Mouse (Mus musculus) midbrain, embryonic 11.5 days (tissue): Measurements from ENCODE around the gene Ppp1r13l. TPM values are rescaled to one million over a fixed set of nuclear protein-coding genes. Genes with fewer than 3 reads are reported as not detected.

Source experiments
- ATAC-seq: fragments of 200-750 bp; cut with Nextera tagmentation; 2 replicates; pipeline ENCODE4 v1.8.0; 2017; ENCODE audit warnings: moderate TSS enrichment, moderate library complexity; ENCODE audit not compliant: low FRiP score
- DNase-seq: peaks from one replicate; pipeline ENCODE4 v3.0.0; 2015; ENCODE audit warnings: low spot score; ENCODE audit errors: missing footprints
- H3K27ac ChIP-seq: fragments of 300-500 bp; sonication (generic); 2 replicates; pipeline ENCODE4 v1.5.1; 2014; ENCODE audit warnings: low read depth, low read length
- H3K27me3 ChIP-seq: fragments of 300-500 bp; sonication (generic); 2 replicates; pipeline ENCODE4 v1.6.1; 2014; ENCODE audit warnings: mild to moderate bottlenecking, low read length, moderate library complexity, mixed read lengths; ENCODE audit not compliant: control insufficient read depth, insufficient read depth
- H3K36me3 ChIP-seq: fragments of 300-500 bp; sonication (generic); 2 replicates; pipeline ENCODE4 v1.6.1; 2014; ENCODE audit warnings: mild to moderate bottlenecking, low read length, moderate library complexity, mixed read lengths; ENCODE audit not compliant: control insufficient read depth, insufficient read depth
- H3K4me1 ChIP-seq: fragments of 300-500 bp; sonication (generic); 2 replicates; pipeline ENCODE4 v1.6.1; 2014; ENCODE audit warnings: low read length; ENCODE audit not compliant: control insufficient read depth, insufficient read depth
- H3K4me2 ChIP-seq: fragments of 300-500 bp; sonication (generic); 2 replicates; pipeline ENCODE4 v1.6.1; 2014; ENCODE audit warnings: mild to moderate bottlenecking, moderate library complexity
- H3K4me3 ChIP-seq: fragments of 300-500 bp; sonication (generic); 2 replicates; pipeline ENCODE4 v1.5.1; 2014; ENCODE audit warnings: low read depth, low read length
- H3K9ac ChIP-seq: fragments of 300-500 bp; sonication (generic); 2 replicates; pipeline ENCODE4 v1.6.1; 2014; ENCODE audit warnings: low read length
- H3K9me3 ChIP-seq: fragments of 300-500 bp; sonication (generic); 2 replicates; pipeline ENCODE4 v1.6.1; 2016; ENCODE audit warnings: low read length; ENCODE audit not compliant: control insufficient read depth
- WGBS: fragments of 180-500 bp; shearing (Covaris S2); extraction: QIAGEN DNeasy Blood & Tissue Kit; methylation state at CpG from one replicate; pipeline ENCODE4 v1.1.7; 2014; 5-methylcytosine and 5-hydroxymethylcytosine counted together
- polyA plus RNA-seq: library from polyadenylated mRNA; unstranded; fragments of >200 nt; fragmentation: Nextera tagmentation; extraction: Ambion mirVana; gene quantifications from 2 replicates; pipeline ENCODE4 v1.2.1, GENCODE M21; 2014

The Ppp1r13l gene
- polyA plus RNA-seq, 1 experiment from 2014 or later: 3.0 TPM

DNA sequence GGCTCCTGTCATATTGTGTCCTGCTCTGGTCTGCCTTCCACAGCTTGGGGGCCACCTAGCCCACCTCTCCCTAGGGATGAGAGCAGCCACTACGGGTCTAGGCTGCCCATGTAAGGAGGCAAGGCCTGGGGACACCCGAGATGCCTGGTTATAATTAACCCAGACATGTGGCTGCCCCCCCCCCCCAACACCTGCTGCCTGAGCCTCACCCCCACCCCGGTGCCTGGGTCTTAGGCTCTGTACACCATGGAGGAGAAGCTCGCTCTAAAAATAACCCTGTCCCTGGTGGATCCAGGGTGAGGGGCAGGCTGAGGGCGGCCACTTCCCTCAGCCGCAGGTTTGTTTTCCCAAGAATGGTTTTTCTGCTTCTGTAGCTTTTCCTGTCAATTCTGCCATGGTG is 50.2 kb downstream of the Ppp1r13l start:
- Histone ChIP-seq H3K4me1 (0 out of 2 replicates have a peak, but pooled peaks cover 2% of the 10 kb centered on the region), H3K9ac (no peak overlapping the region), H3K4me3 (no peak overlapping the region), H3K9me3 (no peaks in the 10 kb centered on the region), H3K36me3 (no peaks in the 10 kb centered on the region), H3K27ac (no peak overlapping the region), H3K4me2 (no peak overlapping the region), H3K27me3 (peaks cover 5% of the 10 kb centered on the region)
- WGBS: 65% methylated on average over 5 of the region's 6 CpGs
- ATAC-seq (no peak), DNase-seq (no peak)

DNA sequence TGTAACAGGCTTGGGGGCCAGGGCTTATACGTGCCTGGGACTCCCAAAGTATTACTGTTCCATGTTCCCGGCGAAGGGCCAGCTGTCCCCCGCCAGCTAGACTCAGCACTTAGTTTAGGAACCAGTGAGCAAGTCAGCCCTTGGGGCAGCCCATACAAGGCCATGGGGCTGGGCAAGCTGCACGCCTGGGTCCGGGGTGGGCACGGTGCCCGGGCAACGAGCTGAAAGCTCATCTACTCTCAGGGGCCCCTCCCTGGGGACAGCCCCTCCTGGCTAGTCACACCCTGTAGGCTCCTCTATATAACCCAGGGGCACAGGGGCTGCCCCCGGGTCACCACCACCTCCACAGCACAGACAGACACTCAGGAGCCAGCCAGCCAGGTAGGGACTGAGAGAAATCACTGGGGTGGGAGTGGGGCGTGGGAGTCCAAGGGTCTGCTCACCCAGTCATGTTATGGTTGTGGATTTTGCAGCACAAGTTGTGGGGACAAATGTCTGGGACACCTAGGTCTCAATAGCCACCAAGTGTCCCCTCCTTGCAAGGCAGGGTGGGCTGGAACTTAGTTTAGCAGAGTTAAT is 51.3 kb downstream of the Ppp1r13l start:
- ATAC-seq: 0 out of 2 replicates have a peak, but pooled peaks have one; percentile 9
- no peak for DNase-seq
- WGBS: 87% methylated on average over 11 of the region's 11 CpGs
- no peak overlapping the region for H3K4me2 ChIP-seq
- H3K36me3 ChIP-seq: no peaks in the 10 kb centered on the region
- no peak overlapping the region for H3K9ac ChIP-seq
- no peaks in the 10 kb centered on the region for H3K4me1 ChIP-seq
- no peak overlapping the region for H3K27ac ChIP-seq
- no peaks in the 10 kb centered on the region for H3K9me3 ChIP-seq
- H3K4me3 ChIP-seq: no peak overlapping the region
- H3K27me3 ChIP-seq: 0 out of 2 replicates have a peak, but pooled peaks cover 2% of the 10 kb centered on the region

DNA sequence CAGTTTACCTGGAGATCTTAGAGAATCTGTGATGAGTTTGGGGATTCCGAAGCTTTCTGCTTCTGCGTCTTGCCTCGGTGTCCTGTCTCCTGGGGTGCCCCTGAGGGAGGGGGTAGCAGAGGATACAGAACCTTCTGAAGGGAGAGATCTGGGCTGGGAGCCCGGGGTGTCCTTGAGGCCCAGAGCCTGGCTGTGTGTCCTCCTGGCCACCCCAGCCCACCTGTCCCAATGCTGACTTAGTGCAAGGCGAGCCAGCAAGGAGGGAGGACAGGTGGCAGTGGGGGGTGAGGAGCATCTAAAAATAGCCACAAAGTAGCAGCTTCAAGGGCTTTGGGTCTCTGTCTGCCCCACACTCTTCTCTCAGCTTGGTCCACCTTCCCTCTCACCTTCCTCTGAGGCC is 52.2 kb downstream of the Ppp1r13l start:
- ATAC-seq (no peak), DNase-seq (no peak)
- Histone ChIP-seq H3K4me3 (no peak overlapping the region), H3K4me1 (no peaks in the 10 kb centered on the region), H3K9ac (no peak overlapping the region), H3K4me2 (no peak overlapping the region), H3K27me3 (no peaks in the 10 kb centered on the region), H3K9me3 (no peaks in the 10 kb centered on the region), H3K27ac (no peak overlapping the region), H3K36me3 (no peaks in the 10 kb centered on the region)
- WGBS: 79% methylated on average over 5 of the region's 5 CpGs

- H3K4me2 ChIP-seq: no peak overlapping the region
- H3K27me3 ChIP-seq: no peaks in the 10 kb centered on the region
- DNase-seq (no peak), ATAC-seq (no peak)
- no peaks in the 10 kb centered on the region for H3K9me3 ChIP-seq
- H3K4me1 ChIP-seq: no peaks in the 10 kb centered on the region
- no peak overlapping the region for H3K4me3 ChIP-seq
- no peaks in the 10 kb centered on the region for H3K36me3 ChIP-seq
- WGBS: 83% methylated on average over 3 of the region's 3 CpGs
- no peak overlapping the region for H3K27ac ChIP-seq
- no peak overlapping the region for H3K9ac ChIP-seq
Measured at GRCm38 (mm10) chr7:19413525-19413924, 54.0 kb downstream of the Ppp1r13l start.

DNA sequence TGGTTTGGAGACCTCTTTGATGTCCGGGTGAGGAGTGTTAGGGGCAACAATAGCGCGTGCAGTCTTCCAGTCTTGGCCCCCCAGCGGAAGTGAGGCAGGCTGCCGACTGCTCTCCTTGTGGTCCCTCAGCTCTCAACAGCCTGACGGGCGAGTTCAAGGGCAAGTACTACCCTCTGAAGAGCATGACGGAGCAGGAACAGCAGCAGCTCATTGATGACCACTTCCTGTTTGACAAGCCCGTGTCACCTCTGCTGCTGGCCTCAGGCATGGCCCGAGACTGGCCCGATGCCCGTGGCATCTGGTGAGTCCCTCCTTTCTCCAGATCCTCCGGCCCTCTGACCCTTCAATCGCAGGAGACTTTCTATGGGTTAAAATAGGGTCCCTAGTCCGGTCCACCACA is 57.0 kb downstream of the Ppp1r13l start:
- H3K9me3 ChIP-seq: no peaks in the 10 kb centered on the region
- ATAC-seq (no peak), DNase-seq (no peak)
- H3K4me3 ChIP-seq: no peak overlapping the region
- 83% methylated on average over 15 of the region's 15 CpGs for WGBS
- H3K36me3 ChIP-seq: no peaks in the 10 kb centered on the region
- 0 out of 2 replicates have a peak, but pooled peaks cover 3% of the 10 kb centered on the region for H3K4me1 ChIP-seq
- H3K9ac ChIP-seq: no peak overlapping the region
- no peak overlapping the region for H3K27ac ChIP-seq
- no peak overlapping the region for H3K4me2 ChIP-seq
- H3K27me3 ChIP-seq: peaks cover 22% of the 10 kb centered on the region

- no peak overlapping the region for H3K27ac ChIP-seq
- 7% methylated on average over 28 of the region's 28 CpGs for WGBS
- H3K4me1 ChIP-seq: 0 out of 2 replicates have a peak, but pooled peaks cover 3% of the 10 kb centered on the region
- ATAC-seq (no peak), DNase-seq (no peak)
- H3K4me2 ChIP-seq: no peak overlapping the region
- H3K27me3 ChIP-seq: peaks cover 22% of the 10 kb centered on the region
- no peak overlapping the region for H3K9ac ChIP-seq
- H3K4me3 ChIP-seq: no peak overlapping the region
- no peaks in the 10 kb centered on the region for H3K9me3 ChIP-seq
- H3K36me3 ChIP-seq: no peaks in the 10 kb centered on the region
Measured at GRCm38 (mm10) chr7:19420121-19420520, 60.6 kb downstream of the Ppp1r13l start.

- no peaks in the 10 kb centered on the region for H3K9me3 ChIP-seq
- H3K36me3 ChIP-seq: peaks cover 5% of the 10 kb centered on the region
- peak overlapping the region; percentile 32 for H3K4me3 ChIP-seq
- no peak overlapping the region for H3K27ac ChIP-seq
- H3K9ac ChIP-seq: no peak overlapping the region
- DNase-seq (peak; percentile 94), ATAC-seq (peak; percentile 98)
- WGBS: 14% methylated on average over 43 of the region's 43 CpGs
- peaks cover 22% of the 10 kb centered on the region for H3K27me3 ChIP-seq
- H3K4me2 ChIP-seq: peak overlapping the region; percentile 46
- 0 out of 2 replicates have a peak, but pooled peaks cover 3% of the 10 kb centered on the region for H3K4me1 ChIP-seq
Measured at GRCm38 (mm10) chr7:19420821-19421636, 61.5 kb downstream of the Ppp1r13l start.

GRCm38 (mm10) chr7:19423083-19423482 is 63.5 kb downstream of the Ppp1r13l start:
- WGBS: 94% methylated on average over 3 of the region's 3 CpGs
- ATAC-seq (no peak), DNase-seq (no peak)
- H3K4me3 ChIP-seq: no peak overlapping the region
- H3K36me3 ChIP-seq: peaks cover 16% of the 10 kb centered on the region
- H3K4me1 ChIP-seq: 0 out of 2 replicates have a peak, but pooled peaks cover 3% of the 10 kb centered on the region
- no peak overlapping the region for H3K27ac ChIP-seq
- H3K4me2 ChIP-seq: no peak overlapping the region
- no peak overlapping the region for H3K9ac ChIP-seq
- H3K9me3 ChIP-seq: no peaks in the 10 kb centered on the region
- H3K27me3 ChIP-seq: peaks cover 22% of the 10 kb centered on the region

DNA sequence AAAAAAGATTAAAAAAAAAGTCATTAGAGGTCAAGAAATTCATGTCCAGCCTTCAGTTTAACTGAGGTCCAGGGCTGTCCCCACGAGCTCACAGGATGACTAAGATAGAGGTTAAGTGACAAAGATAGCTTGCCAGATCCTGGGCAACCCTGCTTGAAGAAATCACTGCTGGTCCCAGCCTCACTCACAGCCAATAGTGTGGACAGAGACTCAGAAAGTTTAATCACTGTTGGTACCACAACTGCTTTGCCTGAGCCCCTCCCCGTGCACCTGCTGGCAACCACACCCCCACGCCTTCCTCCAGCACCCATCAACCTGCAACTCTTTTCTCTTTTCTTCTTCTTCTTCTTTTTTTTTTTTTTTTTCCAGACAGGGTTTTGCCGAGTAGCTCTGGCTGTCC is 64.5 kb downstream of the Ppp1r13l start:
- ATAC-seq (no peak), DNase-seq (no peak)
- 69% methylated on average over 4 of the region's 4 CpGs for WGBS
- Histone ChIP-seq H3K27ac (no peak overlapping the region), H3K27me3 (peaks cover 19% of the 10 kb centered on the region), H3K4me2 (no peak overlapping the region), H3K9ac (no peak overlapping the region), H3K36me3 (peaks cover 23% of the 10 kb centered on the region), H3K9me3 (no peaks in the 10 kb centered on the region), H3K4me1 (0 out of 2 replicates have a peak, but pooled peaks cover 3% of the 10 kb centered on the region), H3K4me3 (no peak overlapping the region)
